ENCODE assay signal across 19 mouse cellular contexts in the genomic region with DNA sequence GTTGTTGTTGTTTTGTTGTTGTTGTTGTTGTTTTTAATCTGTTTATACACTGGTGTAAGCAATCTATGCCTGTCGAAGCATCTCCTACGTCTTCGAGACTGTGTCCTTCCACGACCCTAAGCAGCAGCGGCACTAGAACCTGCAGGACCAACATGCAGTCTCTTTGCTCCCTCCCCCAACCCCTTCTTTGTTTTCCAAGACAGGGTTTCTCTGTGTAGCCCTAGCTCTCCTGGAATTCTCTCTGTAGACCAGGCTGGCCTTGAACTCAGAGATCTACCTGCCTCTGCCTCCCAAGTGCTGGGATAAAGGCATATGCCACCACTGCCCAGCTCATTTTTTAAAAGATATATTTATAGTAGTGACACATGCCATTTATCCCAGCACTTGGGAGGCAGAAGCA. TPM values are rescaled to one million over a fixed set of nuclear protein-coding genes. Genes with fewer than 3 reads are reported as not detected.
"Had no signal": no experiment of that assay in that cellular context is flagged by ENCODE, and none has a peak within 500 bp of the region (broad histone marks: within the 10 kb centered on the region; RNA-seq: fewer than 3 reads in every experiment).

No protein-coding gene starts in this region.

- H3K27me3 ChIP-seq: neural tube, embryonic 15.5 days had no signal

- DNase-seq: lung, adult 18-20 months; lung, postnatal 36 days; retina, postnatal 1 day; right cerebral cortex, adult 18-20 months; right cerebral cortex, postnatal 25 days; right cerebral cortex, postnatal 4 days; spleen, adult 18-20 months; thymus, adult 18-20 months; thymus, postnatal 14 days; thymus, postnatal 36 days had no signal

- H3K4me3 ChIP-seq: liver, embryonic 12.5 days; midbrain, embryonic 10.5 days; midbrain, embryonic 13.5 days; midbrain, embryonic 15.5 days; myocyte; neural tube, embryonic 13.5 days; neural tube, embryonic 15.5 days had no signal

- H3K9ac ChIP-seq: liver, embryonic 12.5 days; liver, embryonic 14.5 days; midbrain, embryonic 13.5 days; midbrain, embryonic 15.5 days; neural tube, embryonic 13.5 days; neural tube, embryonic 15.5 days had no signal

- H3K4me2 ChIP-seq: liver, embryonic 12.5 days; midbrain, embryonic 13.5 days; midbrain, embryonic 15.5 days; neural tube, embryonic 13.5 days; neural tube, embryonic 15.5 days had no signal

- H3K36me3 ChIP-seq: liver, embryonic 12.5 days; midbrain, embryonic 10.5 days; midbrain, embryonic 13.5 days; midbrain, embryonic 15.5 days; neural tube, embryonic 13.5 days; neural tube, embryonic 15.5 days had no signal

- H3K27ac ChIP-seq: liver, embryonic 12.5 days; liver, embryonic 14.5 days; midbrain, embryonic 10.5 days; midbrain, embryonic 13.5 days; midbrain, embryonic 15.5 days; neural tube, embryonic 13.5 days; neural tube, embryonic 15.5 days had no signal

- H3K9me3 ChIP-seq: liver, embryonic 12.5 days; midbrain, embryonic 10.5 days; midbrain, embryonic 13.5 days; midbrain, embryonic 15.5 days; neural tube, embryonic 13.5 days; neural tube, embryonic 15.5 days had no signal

- ATAC-seq: liver, embryonic 12.5 days; midbrain, embryonic 13.5 days; midbrain, embryonic 15.5 days had no signal

RNA-seq across cellular contexts. Expression of a gene that starts 6.5 kb away (rescaled TPM):
- total RNA-seq: megakaryocyte-erythroid progenitor cell, adult 5-6 weeks had no signal
